Mouse (Mus musculus) ES-E14 (cell line): ENCODE measurements at regions not wholly inside any gene's neighbourhood (a gene's known extent, or its start where the extent isn't known, plus 50 kb on each side); places are given as distances from the start of the nearest gene placed in this dataset.

Experiments used
- DNase-seq: peaks from one replicate; pipeline ENCODE4 v3.0.0-alpha.2; 2013; ENCODE audit warnings: low read depth, low spot score
- H3K27ac ChIP-seq: 2 replicates; pipeline ENCODE4 v1.5.1; 2012; ENCODE audit warnings: low read depth, mild to moderate bottlenecking, low read length, moderate library complexity, mixed read lengths; ENCODE audit not compliant: poor library complexity, insufficient read depth, severe bottlenecking
- H3K36me3 ChIP-seq: 2 replicates; pipeline ENCODE4 v1.6.1; 2012; ENCODE audit warnings: mild to moderate bottlenecking, low read length, moderate library complexity, mixed read lengths; ENCODE audit not compliant: control insufficient read depth, poor library complexity, insufficient read depth, severe bottlenecking
- H3K4me1 ChIP-seq, 2 experiments: fragments of 150-350 bp in 1 of 2; sonication (generic) in 1 of 2; 2 replicates each; pipeline ENCODE4 v1.6.1; 2012; ENCODE audit warnings: low read length in 2 of 2, mild to moderate bottlenecking in 1 of 2, mixed read lengths in 1 of 2; ENCODE audit not compliant: control insufficient read depth in 2 of 2, insufficient read depth in 2 of 2, poor library complexity in 1 of 2
- H3K4me3 ChIP-seq, 2 experiments: fragments of 150-350 bp in 1 of 2; sonication (generic) in 1 of 2; 2 replicates each; pipeline ENCODE4 v1.5.1; 2012; ENCODE audit warnings: low read length in 2 of 2, low read depth in 1 of 2, mild to moderate bottlenecking in 1 of 2, mixed read lengths in 1 of 2; ENCODE audit not compliant: insufficient read depth in 1 of 2, poor library complexity in 1 of 2, severe bottlenecking in 1 of 2
- H3K9ac ChIP-seq: 2 replicates; pipeline ENCODE4 v1.6.1; 2012; ENCODE audit warnings: low read depth, mild to moderate bottlenecking, low read length, mixed read lengths; ENCODE audit not compliant: poor library complexity, insufficient read depth, severe bottlenecking
- H3K9me3 ChIP-seq: fragments of 150-350 bp; sonication (generic); 2 replicates; pipeline ENCODE4 v1.6.1; 2012; ENCODE audit warnings: low read depth, mild to moderate bottlenecking, low read length; ENCODE audit not compliant: control insufficient read depth, insufficient read depth
- CHD2 ChIP-seq: IDR thresholded peaks from 2 replicates; pipeline ENCODE4 v1.6.1; 2014; ENCODE audit warnings: mild to moderate bottlenecking, low read depth, low read length, inconsistent platforms
- HCFC1 ChIP-seq: IDR thresholded peaks from 2 replicates; pipeline ENCODE4 v1.6.1; 2012; ENCODE audit warnings: low read length, inconsistent platforms, borderline replicate concordance; ENCODE audit not compliant: insufficient read depth
- MAFK ChIP-seq: IDR thresholded peaks from 2 replicates; pipeline ENCODE4 v1.6.1; 2014; ENCODE audit warnings: mild to moderate bottlenecking, low read depth, low read length, inconsistent platforms; ENCODE audit not compliant: insufficient read depth
- ZC3H11A ChIP-seq: IDR thresholded peaks from 2 replicates; pipeline ENCODE4 v1.6.1; 2012; ENCODE audit warnings: low read depth, mild to moderate bottlenecking, inconsistent platforms, low read length, borderline replicate concordance
- ZNF384 ChIP-seq: IDR thresholded peaks from 2 replicates; pipeline ENCODE4 v1.6.1; 2012; ENCODE audit warnings: low read depth, low read length, inconsistent platforms
- in situ Hi-C, 2 experiments: fragments of 600-800 bp; cut with MboI; formaldehyde crosslinking; loops; one replicate each; pipeline ENCODE4 v1.15.1; 2025; ENCODE audit warnings: low sequenced_read_pairs in 2 of 2, inconsistent platforms in 1 of 2; ENCODE audit not compliant: unreplicated experiment in 2 of 2

DNA sequence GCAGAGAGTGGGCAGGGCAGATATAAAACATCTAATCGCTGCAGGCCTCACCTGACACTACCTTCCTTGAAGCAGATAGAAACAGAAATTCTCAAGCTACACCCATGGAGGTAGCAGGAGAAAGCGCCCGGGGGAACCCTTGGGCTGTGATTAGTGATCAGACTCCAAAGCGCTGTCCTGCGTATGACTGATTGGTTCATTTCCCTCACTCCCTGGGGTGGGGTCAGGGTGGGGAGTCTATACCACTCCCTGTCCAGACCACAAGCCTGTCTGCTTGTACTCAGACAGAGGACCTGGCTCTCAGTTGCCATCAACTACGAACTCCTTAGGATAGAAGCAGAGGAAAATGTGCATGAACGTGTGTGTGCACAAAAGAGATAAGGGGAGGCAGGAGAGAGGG, 77.7 kb downstream of the Gm826 start:
- in situ Hi-C loops, result no loop called here

GRCm38 (mm10) chr2:160250228-160250627, 83.7 kb downstream of the Gm826 start:
- Histone ChIP-seq H3K9me3 (no peaks in the 10 kb centered on the region), H3K27ac (no peak overlapping the region), H3K9ac (no peak overlapping the region), H3K4me1 (no peaks in the 10 kb centered on the region), H3K4me3 (no peak overlapping the region), H3K36me3 (no peaks in the 10 kb centered on the region)
- TF ChIP-seq ZC3H11A (no peak), ZNF384 (no peak), MAFK (no peak), HCFC1 (no peak), CHD2 (no peak)
- no peak for DNase-seq
- in situ Hi-C loops, result no loop called here

More for the DNA sequence above, 77.7 kb downstream of the Gm826 start:
- no peaks in the 10 kb centered on the region for H3K9me3 ChIP-seq
- no peak for TF ChIP-seq MAFK
- TF ChIP-seq ZNF384, result no peak
- no peak for TF ChIP-seq HCFC1
- TF ChIP-seq CHD2, result no peak
- no peak for TF ChIP-seq ZC3H11A
- no peaks in the 10 kb centered on the region for H3K4me1 ChIP-seq
- no peak overlapping the region for H3K4me3 ChIP-seq
- no peak overlapping the region for H3K27ac ChIP-seq
- no peak overlapping the region for H3K9ac ChIP-seq
- no peaks in the 10 kb centered on the region for H3K36me3 ChIP-seq
- DNase-seq, result no peak

DNA sequence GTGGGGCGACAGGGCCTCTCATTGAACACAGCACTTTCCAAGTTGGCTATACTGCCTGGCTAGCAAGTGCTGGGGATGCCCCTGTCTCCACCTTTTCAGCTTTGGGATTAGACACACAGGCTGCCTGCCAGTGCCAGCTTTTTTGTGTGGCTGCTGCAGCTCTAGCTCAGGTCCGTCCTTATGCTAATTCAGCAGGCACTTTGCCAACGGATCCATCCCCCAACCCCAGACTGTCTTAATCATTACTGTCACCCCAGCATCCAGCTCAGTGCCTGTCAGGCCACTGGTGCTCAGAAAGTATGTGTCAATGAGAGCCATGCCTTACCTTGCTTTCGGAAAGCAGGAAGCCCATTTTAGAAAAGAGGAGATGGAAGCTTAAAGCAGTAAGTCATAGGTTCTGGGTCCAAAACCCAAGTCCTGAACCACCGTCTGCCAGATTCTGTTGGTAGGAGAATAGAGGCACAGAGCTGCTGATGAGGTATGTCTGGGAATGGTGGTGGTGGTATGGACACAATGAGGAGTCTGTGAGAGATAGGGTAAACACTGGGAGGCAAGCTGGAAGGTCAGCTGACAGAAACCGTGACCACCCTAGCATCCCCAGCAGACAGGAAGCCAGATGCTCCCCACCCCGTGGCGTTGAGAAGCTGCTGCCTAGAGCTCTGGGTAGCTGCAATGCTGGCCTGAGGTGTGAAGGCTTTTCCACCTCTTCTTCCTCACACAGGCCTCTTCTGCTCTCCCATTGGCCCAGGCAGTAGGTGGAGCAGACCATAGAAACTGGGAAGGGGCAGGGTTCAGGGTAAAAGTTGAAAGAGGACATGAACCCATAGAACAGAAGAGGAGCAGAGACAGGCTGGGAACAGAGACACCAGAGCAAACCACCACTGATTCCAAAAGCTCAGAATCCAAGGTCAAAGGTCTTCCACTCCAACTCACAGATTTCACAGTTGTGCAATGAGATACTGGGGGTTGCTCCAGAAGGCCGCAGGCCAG, 84.6 kb downstream of the Gm826 start:
- Histone ChIP-seq H3K4me1 (no peaks in the 10 kb centered on the region), H3K4me3 (no peak overlapping the region), H3K9ac (no peak overlapping the region), H3K27ac (no peak overlapping the region), H3K36me3 (no peaks in the 10 kb centered on the region), H3K9me3 (no peaks in the 10 kb centered on the region)
- in situ Hi-C loops, result no loop called here
- no peak for TF ChIP-seq CHD2
- TF ChIP-seq HCFC1, result no peak
- TF ChIP-seq MAFK, result no peak
- no peak for TF ChIP-seq ZNF384
- TF ChIP-seq ZC3H11A, result no peak
- DNase-seq, result no peak

DNA sequence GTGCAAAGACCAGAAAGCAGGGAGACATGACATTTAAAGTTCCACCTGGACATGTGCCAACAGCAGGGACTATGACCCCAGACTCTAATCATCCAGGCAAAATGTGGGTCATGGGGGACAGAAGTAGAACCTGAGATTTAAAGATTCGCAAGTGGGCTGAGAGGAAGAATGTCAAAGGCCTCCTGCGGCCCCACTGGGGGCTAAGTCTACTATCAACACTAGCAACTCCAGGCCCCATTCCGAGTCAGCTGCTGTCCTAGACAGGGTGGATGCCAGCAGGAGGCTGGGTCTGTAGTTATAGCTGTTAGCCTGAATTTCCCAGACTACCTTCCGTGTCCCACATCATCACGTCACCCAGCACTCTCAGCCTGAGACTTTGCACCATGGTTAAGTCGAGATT, 86.7 kb downstream of the Gm826 start:
- Histone ChIP-seq H3K9me3 (no peaks in the 10 kb centered on the region), H3K4me3 (no peak overlapping the region), H3K9ac (no peak overlapping the region), H3K27ac (no peak overlapping the region), H3K4me1 (no peaks in the 10 kb centered on the region), H3K36me3 (no peaks in the 10 kb centered on the region)
- DNase-seq, result no peak
- TF ChIP-seq HCFC1 (no peak), ZC3H11A (no peak), CHD2 (no peak), ZNF384 (no peak), MAFK (no peak)
- in situ Hi-C loops, result no loop called here
